Mouse (Mus musculus) bone marrow macrophage, adult 2 months (primary cell): ENCODE data around the gene Nup210.

Source experiments
- CTCF ChIP-seq: IDR thresholded peaks from 2 replicates; pipeline ENCODE4 v1.5.1; 2012; ENCODE audit warnings: low read depth, mild to moderate bottlenecking, low read length, moderate library complexity
- POLR2A ChIP-seq: IDR thresholded peaks from 2 replicates; pipeline ENCODE4 v1.6.1; 2012; ENCODE audit warnings: mild to moderate bottlenecking, low read depth, low read length, borderline replicate concordance

- TF ChIP-seq CTCF (no peak), POLR2A (no peak)
Measured at GRCm38 (mm10) chr6:91052572-91052971, 64.1 kb downstream of the Nup210 start.
